Mouse (Mus musculus) c-Kit-positive CD71-negative TER-119-negative erythroid progenitor cells, embryonic 14.5 days (primary cell): ENCODE data around the gene Nudcd2.

Experiments
- DNase-seq: peaks from one replicate; pipeline ENCODE4 v3.0.0-alpha.2; 2013; ENCODE audit warnings: low read depth

Nudcd2 gene

GRCm38 (mm10) chr11:40755109-40755627 is 21.7 kb downstream of the Nudcd2 start, which contains the start of gene Ccng1:
Gene Ccng1, minus strand, starts transcription at chr11:40755311.
- DNase-seq, result peak; percentile 90

GRCm38 (mm10) chr11:40755968-40756367 is 22.5 kb downstream of the Nudcd2 start:
- no peak for DNase-seq

- DNase-seq, result no peak
Observed at GRCm38 (mm10) chr11:40759896-40760295, 26.4 kb downstream of the Nudcd2 start.

- peak; percentile 14 for DNase-seq
Observed at GRCm38 (mm10) chr11:40763395-40763794, 29.9 kb downstream of the Nudcd2 start.

- no peak for DNase-seq
Observed at GRCm38 (mm10) chr11:40764690-40765089, 31.2 kb downstream of the Nudcd2 start.

GRCm38 (mm10) chr11:40775315-40776269 is 42.1 kb downstream of the Nudcd2 start:
- peak; percentile 31 for DNase-seq

GRCm38 (mm10) chr11:40781857-40782256 is 48.4 kb downstream of the Nudcd2 start:
- DNase-seq, result no peak

- DNase-seq, result no peak
Observed at GRCm38 (mm10) chr11:40783346-40783745, 49.9 kb downstream of the Nudcd2 start.

GRCm38 (mm10) chr11:40784326-40784725 is 50.9 kb downstream of the Nudcd2 start:
- DNase-seq, result no peak

- no peak for DNase-seq
Observed at GRCm38 (mm10) chr11:40786900-40787299, 53.4 kb downstream of the Nudcd2 start.
